ENCODE assay signal across 9 mouse cellular contexts in the genomic region with DNA sequence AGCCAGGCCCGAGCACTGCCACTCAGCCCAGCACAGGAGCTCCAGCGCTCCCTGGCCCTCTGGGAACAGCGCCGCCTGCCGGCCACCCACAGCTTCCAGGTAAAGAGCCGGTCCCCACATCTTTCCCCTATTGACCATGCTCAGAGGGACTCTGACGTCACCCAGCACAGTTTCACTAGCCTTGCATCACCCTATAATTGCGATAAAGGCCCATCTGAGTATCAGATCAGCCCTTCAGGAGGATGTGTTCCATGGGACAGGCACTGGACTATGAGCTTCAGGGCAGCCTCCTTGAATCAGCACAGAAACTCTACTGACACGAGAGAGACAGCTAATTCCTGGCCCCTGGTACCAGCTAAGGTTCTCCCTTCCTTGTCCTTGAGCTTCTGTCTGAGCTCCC. TPM values are rescaled to one million over a fixed set of nuclear protein-coding genes. Genes with fewer than 3 reads are reported as not detected.
A peak's percentile ranks its signal among the peaks of the same experiment; 100 is the strongest.
DNase-seq lines count a peak whose midpoint lies in the region; ATAC-seq and TF ChIP-seq lines count a peak whose summit lies in the region.
"Had no signal": no experiment of that assay in that cellular context is flagged by ENCODE, and none has a peak within 500 bp of the region (broad histone marks: within the 10 kb centered on the region; RNA-seq: fewer than 3 reads in every experiment).

No protein-coding gene starts in this region.

- H3K27ac ChIP-seq in heart, postnatal 0 days (ENCODE audit: low read depth) = no peak overlapping the region
- no peak overlapping the region for H3K27ac ChIP-seq in heart, embryonic 12.5 days (ENCODE audit: poor library complexity, severe bottlenecking)
- no peak overlapping the region for H3K27ac ChIP-seq in thymus, adult 2 months (ENCODE audit: control insufficient read depth, insufficient read depth, low read length)
- no peak overlapping the region for H3K27ac ChIP-seq in neural tube, embryonic 11.5 days (ENCODE audit: low read depth, low read length)
- H3K27ac ChIP-seq: limb, embryonic 15.5 days had no signal

- H3K27me3 ChIP-seq in heart, postnatal 0 days (ENCODE audit: control insufficient read depth, insufficient read depth, low read length) = peaks cover 17% of the 10 kb centered on the region; the same call in 1 of the 2 replicates
- peaks cover 33% of the 10 kb centered on the region for H3K27me3 ChIP-seq in heart, embryonic 12.5 days (replicated peaks)
- H3K27me3 ChIP-seq in thymus, adult 2 months (ENCODE audit: control insufficient read depth, insufficient read depth, low read length) = no peaks in the 10 kb centered on the region; the same call in 1 of the 2 replicates
- peaks cover 34% of the 10 kb centered on the region for H3K27me3 ChIP-seq in neural tube, embryonic 11.5 days (ENCODE audit: control insufficient read depth, insufficient read depth, low read length)

- no peak overlapping the region for H3K4me2 ChIP-seq in heart, postnatal 0 days (ENCODE audit: low read depth, low read length)
- H3K4me2 ChIP-seq in heart, embryonic 12.5 days = no peak overlapping the region
- H3K4me2 ChIP-seq in neural tube, embryonic 11.5 days (ENCODE audit: low read depth) = no peak overlapping the region
- H3K4me2 ChIP-seq: limb, embryonic 15.5 days had no signal

- TF ChIP-seq CTCF in heart, postnatal 0 days (IDR thresholded peaks at IDR 0.05; ENCODE audit: low read depth) = peak; percentile 55
- peak; percentile 87 for TF ChIP-seq CTCF in thymus, adult 2 months (IDR thresholded peaks at IDR 0.05; ENCODE audit: borderline replicate concordance, control insufficient read depth, extremely low read depth, insufficient read depth, low read length, poor library complexity)

- intact Hi-C loops in left cerebral cortex, postnatal 4 days (cut with DNase I) = no loop called here

- no peak overlapping the region for H3K4me3 ChIP-seq in heart, postnatal 0 days (ENCODE audit: low read depth, low read length)
- H3K4me3 ChIP-seq in heart, embryonic 12.5 days = no peak overlapping the region
- no peak overlapping the region for H3K4me3 ChIP-seq in thymus, adult 2 months (ENCODE audit: control insufficient read depth, insufficient read depth, low read length)
- H3K4me3 ChIP-seq in neural tube, embryonic 11.5 days (ENCODE audit: low read depth, low read length) = no peak overlapping the region
- H3K4me3 ChIP-seq: limb, embryonic 15.5 days had no signal

- no peak for TF ChIP-seq POLR2A in thymus, adult 2 months (IDR thresholded peaks at IDR 0.05; ENCODE audit: control insufficient read depth, extremely low read depth, insufficient read depth, low read length, poor library complexity)

- H3K36me3 ChIP-seq in heart, postnatal 0 days (replicated peaks; ENCODE audit: control insufficient read depth, insufficient read depth, low read length) = peaks cover 9% of the 10 kb centered on the region
- peaks cover 14% of the 10 kb centered on the region for H3K36me3 ChIP-seq in heart, embryonic 12.5 days
- H3K36me3 ChIP-seq in thymus, adult 2 months (ENCODE audit: control insufficient read depth, insufficient read depth, low read length) = no peaks in the 10 kb centered on the region
- no peaks in the 10 kb centered on the region for H3K36me3 ChIP-seq in neural tube, embryonic 11.5 days (ENCODE audit: control insufficient read depth, insufficient read depth, low read length)

- 28% methylated on average over 9 of the region's 9 CpGs for WGBS in heart, postnatal 0 days
- WGBS in heart, embryonic 12.5 days = 18% methylated on average over 9 of the region's 9 CpGs
- 43% methylated on average over 9 of the region's 9 CpGs for WGBS in thymus, adult 2 months
- 23% methylated on average over 9 of the region's 9 CpGs for WGBS in neural tube, embryonic 11.5 days

- no peaks in the 10 kb centered on the region for H3K9me3 ChIP-seq in heart, postnatal 0 days (replicated peaks; ENCODE audit: control insufficient read depth, low read length)
- H3K9me3 ChIP-seq in heart, embryonic 12.5 days (replicated peaks) = no peaks in the 10 kb centered on the region
- H3K9me3 ChIP-seq in neural tube, embryonic 11.5 days (ENCODE audit: control insufficient read depth, low read length) = no peaks in the 10 kb centered on the region
- H3K9me3 ChIP-seq: limb, embryonic 15.5 days had no signal

- no peak overlapping the region for H3K9ac ChIP-seq in heart, postnatal 0 days (replicated peaks; ENCODE audit: low read depth, low read length)
- H3K9ac ChIP-seq in heart, embryonic 12.5 days = no peak overlapping the region
- no peak overlapping the region for H3K9ac ChIP-seq in neural tube, embryonic 11.5 days (ENCODE audit: low read length)
- H3K9ac ChIP-seq: limb, embryonic 15.5 days had no signal

- TF ChIP-seq EP300 in heart, postnatal 0 days (IDR thresholded peaks at IDR 0.05; ENCODE audit: low read depth) = no peak

- no peak for DNase-seq in heart, postnatal 0 days (ENCODE audit: low spot score)
- DNase-seq in thymus, adult 2 months = peak; percentile 39
- DNase-seq in thymus, adult 18-20 months = no peak
- peak; percentile 80 for DNase-seq in cerebellum, adult 9-11 months
- DNase-seq in left cerebral cortex, postnatal 4 days = peak; percentile 70
- DNase-seq in neural tube, embryonic 11.5 days (ENCODE audit: low spot score) = peak; percentile 74
- no peak for DNase-seq in heart, adult 18-20 months

- ATAC-seq in heart, postnatal 0 days (ENCODE audit: insufficient read depth, low read depth) = no peak
- no peak for ATAC-seq in heart, embryonic 12.5 days (ENCODE audit: insufficient number of reproducible peaks, low FRiP score)
- no peak for ATAC-seq in neural tube, embryonic 11.5 days (ENCODE audit: insufficient read depth, low FRiP score, low TSS enrichment)

- peaks cover 13% of the 10 kb centered on the region for H3K4me1 ChIP-seq in heart, postnatal 0 days (ENCODE audit: control insufficient read depth, insufficient read depth)
- peaks cover 49% of the 10 kb centered on the region for H3K4me1 ChIP-seq in heart, embryonic 12.5 days (replicated peaks)
- H3K4me1 ChIP-seq in thymus, adult 2 months (replicated peaks; ENCODE audit: control insufficient read depth, insufficient read depth, low read length) = no peaks in the 10 kb centered on the region
- 0 out of 2 replicates have a peak, but pooled peaks cover 7% of the 10 kb centered on the region for H3K4me1 ChIP-seq in neural tube, embryonic 11.5 days (ENCODE audit: control insufficient read depth, insufficient read depth, low read length)

RNA-seq across cellular contexts. Expression of a gene that starts 3.6 kb away (rescaled TPM):
- 3.1 and 3.2 TPM in 2 replicates for total RNA-seq in heart, postnatal 0 days (2014; rRNA removed; ENCODE audit: low replicate concordance)
- polyA plus RNA-seq in heart, postnatal 0 days (2015; fragmentation: Nextera tagmentation; extraction: Ambion mirVana) = 0.97 and 1.3 TPM in 2 replicates
- polyA plus RNA-seq in heart, embryonic 12.5 days (2016; fragmentation: Nextera tagmentation; extraction: Ambion mirVana) = 4.7 and 6.2 TPM in 2 replicates
- 7.1 and 8.8 TPM in 2 replicates for polyA plus RNA-seq in thymus, adult 2 months (2012; rRNA removed)
- total RNA-seq in left cerebral cortex, postnatal 4 days (2021) = 1 to 10 TPM; 3.9 to 7.1 TPM
- 1.1 and 2.3 TPM in 2 replicates for polyA plus RNA-seq in neural tube, embryonic 11.5 days (2014; fragmentation: Nextera tagmentation; extraction: Ambion mirVana)
- total RNA-seq in heart, adult 18-20 months (2021) = 1 to 10 TPM; 1.9 to 2.4 TPM

RNA-seq across cellular contexts. Expression of a gene that starts 12.8 kb away (rescaled TPM):
- total RNA-seq in heart, postnatal 0 days (2014; rRNA removed; ENCODE audit: low replicate concordance) = 1.9 and 13.6 TPM in 2 replicates
- 20.0 and 20.4 TPM in 2 replicates for polyA plus RNA-seq in heart, postnatal 0 days (2015; fragmentation: Nextera tagmentation; extraction: Ambion mirVana)
- 28.1 and 28.3 TPM in 2 replicates for polyA plus RNA-seq in heart, embryonic 12.5 days (2016; fragmentation: Nextera tagmentation; extraction: Ambion mirVana)
- polyA plus RNA-seq in thymus, adult 2 months (2012; rRNA removed) = 54.2 and 61.4 TPM in 2 replicates
- 10 to 100 TPM; 14.5 to 15.5 TPM for total RNA-seq in left cerebral cortex, postnatal 4 days (2021)
- polyA plus RNA-seq in neural tube, embryonic 11.5 days (2014; fragmentation: Nextera tagmentation; extraction: Ambion mirVana) = 65.5 and 78.9 TPM in 2 replicates
- total RNA-seq in heart, adult 18-20 months (2021) = 10 to 100 TPM; 11.8 to 16.2 TPM

RNA-seq across cellular contexts. Expression of a gene that starts 14.0 kb away (rescaled TPM):
- 19.8 and 24.4 TPM in 2 replicates for total RNA-seq in heart, postnatal 0 days (2014; rRNA removed; ENCODE audit: low replicate concordance)
- polyA plus RNA-seq in heart, postnatal 0 days (2015; fragmentation: Nextera tagmentation; extraction: Ambion mirVana) = 7.8 and 8.8 TPM in 2 replicates
- polyA plus RNA-seq in heart, embryonic 12.5 days (2016; fragmentation: Nextera tagmentation; extraction: Ambion mirVana) = 21.4 and 23.0 TPM in 2 replicates
- 5.9 and 7.7 TPM in 2 replicates for polyA plus RNA-seq in thymus, adult 2 months (2012; rRNA removed)
- total RNA-seq in left cerebral cortex, postnatal 4 days (2021) = 10 to 100 TPM; 14.2 TPM
- polyA plus RNA-seq in neural tube, embryonic 11.5 days (2014; fragmentation: Nextera tagmentation; extraction: Ambion mirVana) = 30.1 and 34.7 TPM in 2 replicates
- 1 to 10 TPM; 6.9 to 7.4 TPM for total RNA-seq in heart, adult 18-20 months (2021)

RNA-seq across cellular contexts. Expression of a gene that starts 15.2 kb away (rescaled TPM):
- 1.7 TPM in 1 of 2 replicates, not detected in the other for total RNA-seq in heart, postnatal 0 days (2014; rRNA removed; ENCODE audit: low replicate concordance)
- 0.97 and 1.4 TPM in 2 replicates for polyA plus RNA-seq in heart, postnatal 0 days (2015; fragmentation: Nextera tagmentation; extraction: Ambion mirVana)
- 1.6 and 2.0 TPM in 2 replicates for polyA plus RNA-seq in heart, embryonic 12.5 days (2016; fragmentation: Nextera tagmentation; extraction: Ambion mirVana)
- 1.1 and 1.4 TPM in 2 replicates for polyA plus RNA-seq in thymus, adult 2 months (2012; rRNA removed)
- 1 to 10 TPM; 5.3 to 5.5 TPM for total RNA-seq in left cerebral cortex, postnatal 4 days (2021)
- polyA plus RNA-seq in neural tube, embryonic 11.5 days (2014; fragmentation: Nextera tagmentation; extraction: Ambion mirVana) = 1.2 and 2.8 TPM in 2 replicates
- 1 to 10 TPM in 1 of 2 experiments, under 1 TPM in 1; 0.93 to 2.7 TPM for total RNA-seq in heart, adult 18-20 months (2021)

RNA-seq across cellular contexts. Expression of a gene that starts 15.3 kb away (rescaled TPM):
- total RNA-seq in heart, postnatal 0 days (2014; rRNA removed; ENCODE audit: low replicate concordance) = 46.2 and 58.3 TPM in 2 replicates
- polyA plus RNA-seq in heart, postnatal 0 days (2015; fragmentation: Nextera tagmentation; extraction: Ambion mirVana) = 47.4 and 48.2 TPM in 2 replicates
- 48.2 and 49.1 TPM in 2 replicates for polyA plus RNA-seq in heart, embryonic 12.5 days (2016; fragmentation: Nextera tagmentation; extraction: Ambion mirVana)
- 23.8 and 25.1 TPM in 2 replicates for polyA plus RNA-seq in thymus, adult 2 months (2012; rRNA removed)
- 10 to 100 TPM; 64.1 to 76.4 TPM for total RNA-seq in left cerebral cortex, postnatal 4 days (2021)
- polyA plus RNA-seq in neural tube, embryonic 11.5 days (2014; fragmentation: Nextera tagmentation; extraction: Ambion mirVana) = 37.9 and 39.8 TPM in 2 replicates
- total RNA-seq in heart, adult 18-20 months (2021) = 10 to 100 TPM; 46.0 TPM

Comparison
In these comparisons a context has a peak if more than half of its experiments do, and no peak if none do; other contexts are left out.
1. DNase-seq: peak in thymus, adult 2 months (single experiment), cerebellum, adult 9-11 months (single experiment), left cerebral cortex, postnatal 4 days (single experiment) and neural tube, embryonic 11.5 days (single experiment); none in heart, postnatal 0 days (single experiment), thymus, adult 18-20 months (0 of 2) and heart, adult 18-20 months (0 of 2).